Mouse (Mus musculus) ES-E14 (cell line): ENCODE results near the gene Wrb. TPM values are rescaled to one million over a fixed set of nuclear protein-coding genes. Genes with fewer than 3 reads are reported as not detected.

Source experiments
- DNase-seq: peaks from one replicate; pipeline ENCODE4 v3.0.0-alpha.2; 2013; ENCODE audit warnings: low read depth, low spot score
- H3K27ac ChIP-seq: 2 replicates; pipeline ENCODE4 v1.5.1; 2012; ENCODE audit warnings: low read depth, mild to moderate bottlenecking, low read length, moderate library complexity, mixed read lengths; ENCODE audit not compliant: poor library complexity, insufficient read depth, severe bottlenecking
- H3K36me3 ChIP-seq: 2 replicates; pipeline ENCODE4 v1.6.1; 2012; ENCODE audit warnings: mild to moderate bottlenecking, low read length, moderate library complexity, mixed read lengths; ENCODE audit not compliant: control insufficient read depth, poor library complexity, insufficient read depth, severe bottlenecking
- H3K4me1 ChIP-seq, 2 experiments: fragments of 150-350 bp in 1 of 2; sonication (generic) in 1 of 2; 2 replicates each; pipeline ENCODE4 v1.6.1; 2012; ENCODE audit warnings: low read length in 2 of 2, mild to moderate bottlenecking in 1 of 2, mixed read lengths in 1 of 2; ENCODE audit not compliant: control insufficient read depth in 2 of 2, insufficient read depth in 2 of 2, poor library complexity in 1 of 2
- H3K4me3 ChIP-seq, 2 experiments: fragments of 150-350 bp in 1 of 2; sonication (generic) in 1 of 2; 2 replicates each; pipeline ENCODE4 v1.5.1; 2012; ENCODE audit warnings: low read length in 2 of 2, low read depth in 1 of 2, mild to moderate bottlenecking in 1 of 2, mixed read lengths in 1 of 2; ENCODE audit not compliant: insufficient read depth in 1 of 2, poor library complexity in 1 of 2, severe bottlenecking in 1 of 2
- H3K9ac ChIP-seq: 2 replicates; pipeline ENCODE4 v1.6.1; 2012; ENCODE audit warnings: low read depth, mild to moderate bottlenecking, low read length, mixed read lengths; ENCODE audit not compliant: poor library complexity, insufficient read depth, severe bottlenecking
- H3K9me3 ChIP-seq: fragments of 150-350 bp; sonication (generic); 2 replicates; pipeline ENCODE4 v1.6.1; 2012; ENCODE audit warnings: low read depth, mild to moderate bottlenecking, low read length; ENCODE audit not compliant: control insufficient read depth, insufficient read depth
- CHD2 ChIP-seq: IDR thresholded peaks from 2 replicates; pipeline ENCODE4 v1.6.1; 2014; ENCODE audit warnings: mild to moderate bottlenecking, low read depth, low read length, inconsistent platforms
- HCFC1 ChIP-seq: IDR thresholded peaks from 2 replicates; pipeline ENCODE4 v1.6.1; 2012; ENCODE audit warnings: low read length, inconsistent platforms, borderline replicate concordance; ENCODE audit not compliant: insufficient read depth
- MAFK ChIP-seq: IDR thresholded peaks from 2 replicates; pipeline ENCODE4 v1.6.1; 2014; ENCODE audit warnings: mild to moderate bottlenecking, low read depth, low read length, inconsistent platforms; ENCODE audit not compliant: insufficient read depth
- ZC3H11A ChIP-seq: IDR thresholded peaks from 2 replicates; pipeline ENCODE4 v1.6.1; 2012; ENCODE audit warnings: low read depth, mild to moderate bottlenecking, inconsistent platforms, low read length, borderline replicate concordance
- ZNF384 ChIP-seq: IDR thresholded peaks from 2 replicates; pipeline ENCODE4 v1.6.1; 2012; ENCODE audit warnings: low read depth, low read length, inconsistent platforms
- in situ Hi-C, 2 experiments: fragments of 600-800 bp; cut with MboI; formaldehyde crosslinking; loops; one replicate each; pipeline ENCODE4 v1.15.1; 2025; ENCODE audit warnings: low sequenced_read_pairs in 2 of 2, inconsistent platforms in 1 of 2; ENCODE audit not compliant: unreplicated experiment in 2 of 2
- total RNA-seq: library from RNA; depleted of rRNA; stranded (reverse); fragments of 300-350 nt; gene quantifications from 2 replicates; pipeline ENCODE4 v1.2.3, GENCODE M21; 2012; rRNA removed

The Wrb gene
- total RNA-seq, 1 experiment, result 93.7 TPM

DNA sequence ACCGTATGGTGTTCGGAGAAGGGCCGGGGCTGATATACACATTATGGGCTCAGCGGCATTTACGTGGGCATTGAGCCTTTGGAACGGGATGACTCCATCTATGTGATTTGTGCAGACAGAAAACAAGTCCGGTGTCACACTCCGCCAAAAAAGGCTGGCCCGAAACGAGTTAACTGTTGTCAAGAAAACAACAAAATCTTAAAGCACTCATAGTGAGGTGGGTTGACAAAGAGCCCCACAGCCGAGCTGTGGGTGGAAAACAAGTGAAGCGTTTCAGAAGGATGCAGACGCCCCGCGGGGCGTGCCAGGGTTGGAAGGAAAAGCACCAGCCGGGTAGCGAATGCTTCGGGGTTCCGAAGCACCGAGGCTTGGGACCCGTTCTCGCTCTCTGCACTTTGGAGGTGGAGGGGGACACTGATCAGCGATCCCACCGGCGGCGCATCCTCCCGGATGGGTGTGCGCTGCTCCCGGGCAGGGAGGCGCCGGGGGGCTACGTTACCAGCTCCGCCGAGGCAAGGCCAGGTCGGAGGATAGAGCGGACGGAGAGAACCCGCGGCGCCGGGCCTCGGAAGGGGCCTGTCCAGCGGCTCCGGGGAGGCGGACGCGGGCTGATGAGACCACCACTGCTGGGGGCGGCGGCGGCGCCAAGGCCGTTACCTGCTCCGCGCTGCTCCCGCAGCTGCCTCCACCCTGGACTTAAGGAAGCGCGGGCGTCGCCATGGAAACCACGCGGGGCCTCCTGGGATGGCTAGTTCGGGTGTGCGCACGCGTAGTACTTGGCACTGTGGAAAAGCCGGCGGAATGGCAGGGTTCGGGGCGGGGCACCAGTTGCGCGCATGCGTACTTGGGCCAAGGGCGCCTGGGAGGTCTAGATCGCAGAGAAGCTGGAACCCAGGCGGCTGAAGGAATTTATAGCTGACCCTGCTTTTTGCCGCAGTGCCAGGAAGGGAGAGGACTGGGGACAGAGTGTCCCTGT lies 46.6 kb downstream of the Wrb start, which contains the start of gene Lca5l:
Gene Lca5l (minus strand): TSS at position 741 of the 976 bp plus-strand sequence.
- 0 out of 4 replicates have a peak, but pooled peaks cover 0 to 2% of the 10 kb centered on the region in 2 experiments for H3K4me1 ChIP-seq
- peak within 1 kb of the TSS; percentile 80 to 93 for H3K4me3 ChIP-seq
- in situ Hi-C loops, result no loop called here
- no peak within 1 kb of the TSS for H3K27ac ChIP-seq
- DNase-seq, result peak; percentile 99
- H3K9ac ChIP-seq, result peak within 1 kb of the TSS; percentile 75
- TF ChIP-seq ZC3H11A (no peak), MAFK (0 out of 2 replicates have a peak, but pooled peaks have one; percentile 27), ZNF384 (no peak)
- H3K36me3 ChIP-seq, result no peaks in the 10 kb centered on the region
- no peaks in the 10 kb centered on the region for H3K9me3 ChIP-seq

DNA sequence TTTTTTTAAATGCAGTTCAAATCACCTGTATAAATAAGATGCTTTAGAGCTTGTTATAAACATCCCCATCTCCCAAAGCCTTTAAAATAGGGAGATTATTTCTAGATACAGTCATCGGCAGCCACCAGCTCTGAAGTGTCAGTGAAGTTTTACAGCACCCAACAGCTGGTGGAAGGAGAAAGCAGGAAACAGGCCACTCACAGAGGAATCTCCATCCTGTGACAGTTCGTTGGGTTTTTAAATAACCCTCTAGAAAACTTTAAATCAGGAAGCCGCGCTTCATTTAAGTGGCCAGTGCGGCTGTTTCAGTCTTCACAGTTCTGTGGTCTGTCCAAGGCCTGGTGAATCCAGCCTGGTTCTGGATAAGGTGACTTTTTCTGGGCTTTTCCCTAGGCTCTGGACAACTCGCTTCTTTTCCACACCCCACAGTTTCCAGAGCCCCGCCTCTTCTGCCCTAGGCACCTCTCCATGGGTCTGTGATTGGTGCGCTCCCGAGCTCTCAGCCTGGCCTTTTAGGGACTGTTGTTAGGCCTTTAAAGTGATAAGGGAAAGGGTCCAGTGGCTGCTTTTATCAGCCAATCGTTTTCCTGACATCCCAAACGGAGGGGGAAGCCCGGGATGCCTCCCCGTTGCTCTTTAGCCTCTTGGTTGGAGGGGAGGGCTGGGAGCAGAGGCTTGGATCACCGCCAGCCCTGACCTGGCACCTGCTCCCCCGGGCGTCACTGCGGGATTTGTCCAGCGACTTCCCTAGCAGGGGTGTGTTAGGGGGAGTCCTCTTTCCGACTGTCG lies 54.9 kb downstream of the Wrb start, which contains the start of gene Sh3bgr:
Gene Sh3bgr (plus strand): TSS at position 538 of the 789 bp plus-strand sequence.
- in situ Hi-C loops, result no loop called here

DNA sequence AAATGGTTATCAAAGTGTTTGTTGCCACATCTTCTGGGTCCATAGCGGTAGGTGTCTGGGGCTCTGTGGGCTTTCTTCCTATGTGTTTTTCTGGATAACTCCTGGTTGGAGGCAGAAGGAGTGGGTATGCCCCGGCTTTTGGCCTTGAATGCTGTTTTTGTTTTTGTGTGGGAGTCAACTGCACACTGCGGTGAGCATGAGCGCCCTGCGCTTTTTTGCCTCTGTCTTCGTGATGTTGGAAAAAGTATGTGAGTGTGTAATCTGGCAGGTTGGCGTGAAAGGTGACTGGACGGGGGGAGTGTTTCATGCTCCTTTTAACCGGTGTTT lies 55.5 kb downstream of the Wrb start:
- H3K27ac ChIP-seq, result no peak overlapping the region
- H3K4me3 ChIP-seq, result peak overlapping the region; percentile 54 to 56
- DNase-seq, result no peak
- in situ Hi-C loops, result no loop called here
- H3K9ac ChIP-seq, result peak overlapping the region; percentile 64
- no peaks in the 10 kb centered on the region for H3K9me3 ChIP-seq
- no peak for TF ChIP-seq ZNF384
- H3K4me1 ChIP-seq, result peaks cover 0 to 4% of the 10 kb centered on the region in 2 experiments; a peak in 1 of 4 replicates
- no peaks in the 10 kb centered on the region for H3K36me3 ChIP-seq

More for the DNA sequence above, 54.9 kb downstream of the Wrb start, which contains the start of gene Sh3bgr:
- Histone ChIP-seq H3K36me3 (no peaks in the 10 kb centered on the region), H3K9me3 (no peaks in the 10 kb centered on the region), H3K4me1 (peaks cover 0 to 4% of the 10 kb centered on the region in 2 experiments; a peak in 1 of 4 replicates), H3K4me3 (peak within 1 kb of the TSS; percentile 54 to 56), H3K27ac (no peak within 1 kb of the TSS), H3K9ac (peak within 1 kb of the TSS; percentile 64)
- TF ChIP-seq ZNF384 (no peak), HCFC1 (no peak), CHD2 (no peak), MAFK (no peak), ZC3H11A (no peak)
- DNase-seq, result peak; percentile 62

DNA sequence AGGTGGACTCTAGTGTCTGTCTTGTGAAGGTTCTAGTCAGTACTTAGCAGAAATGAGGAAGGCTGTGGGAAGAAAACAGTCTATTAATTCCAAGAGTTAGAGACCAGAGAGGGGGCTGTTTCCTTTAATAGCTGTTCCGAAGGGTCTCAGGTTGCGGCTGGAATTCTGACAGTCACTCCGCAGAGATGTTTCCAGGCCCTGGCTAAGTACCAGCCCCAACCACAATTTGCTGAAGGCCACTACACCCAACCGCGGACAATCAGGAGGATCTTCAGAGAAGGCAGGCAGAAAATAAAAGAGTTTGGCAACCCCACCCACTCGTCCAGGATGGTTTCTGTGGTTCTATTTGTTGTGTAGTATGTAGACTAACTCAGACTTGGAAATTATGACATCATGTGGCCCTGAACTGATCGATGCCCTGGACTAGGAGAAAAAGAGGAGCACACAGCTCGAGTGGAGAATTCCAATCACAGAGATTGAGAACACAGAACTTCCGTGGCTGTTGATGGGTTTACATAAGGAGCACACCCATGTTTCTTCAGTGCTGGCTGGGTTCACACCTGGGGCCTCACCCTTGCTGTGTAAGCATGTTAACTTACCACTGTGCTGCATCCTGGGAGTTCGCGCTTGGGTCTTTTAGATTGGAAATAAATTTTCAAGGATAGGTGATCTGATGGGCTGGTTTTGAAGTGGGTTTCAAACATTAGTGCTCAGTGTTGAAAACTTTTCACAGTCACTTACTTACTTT lies 56.5 kb downstream of the Wrb start:
- Histone ChIP-seq H3K4me3 (no peak overlapping the region), H3K36me3 (no peaks in the 10 kb centered on the region), H3K4me1 (peaks cover 0 to 4% of the 10 kb centered on the region in 2 experiments; a peak in 1 of 4 replicates), H3K9ac (no peak overlapping the region), H3K27ac (no peak overlapping the region), H3K9me3 (no peaks in the 10 kb centered on the region)
- in situ Hi-C loops, result no loop called here
- no peak for TF ChIP-seq ZC3H11A
- TF ChIP-seq MAFK, result no peak
- TF ChIP-seq CHD2, result no peak
- TF ChIP-seq ZNF384, result no peak
- TF ChIP-seq HCFC1, result no peak
- no peak for DNase-seq

Other genes with a start within 250 kb of the Wrb start
- 82.8 and 92.9 TPM in 2 replicates for gene Psmg1, start 154.4 kb upstream of the Wrb start, total RNA-seq
- gene Brwd1, start 62.9 kb upstream of the Wrb start, total RNA-seq, result 117 and 146 TPM in 2 replicates
- gene Hmgn1, start 17.7 kb upstream of the Wrb start, total RNA-seq, result 278 and 403 TPM in 2 replicates
- gene Lca5l, start 46.9 kb downstream of the Wrb start, total RNA-seq, result 0.58 and 0.74 TPM in 2 replicates
- 1.9 and 3.2 TPM in 2 replicates for gene Sh3bgr, start 55.0 kb downstream of the Wrb start, total RNA-seq
- 0.05 TPM in 1 of 2 replicates, not detected in the other for gene B3galt5, start 90.4 kb downstream of the Wrb start, total RNA-seq